8 mouse cellular contexts compared by ENCODE assay signal in the genomic region with DNA sequence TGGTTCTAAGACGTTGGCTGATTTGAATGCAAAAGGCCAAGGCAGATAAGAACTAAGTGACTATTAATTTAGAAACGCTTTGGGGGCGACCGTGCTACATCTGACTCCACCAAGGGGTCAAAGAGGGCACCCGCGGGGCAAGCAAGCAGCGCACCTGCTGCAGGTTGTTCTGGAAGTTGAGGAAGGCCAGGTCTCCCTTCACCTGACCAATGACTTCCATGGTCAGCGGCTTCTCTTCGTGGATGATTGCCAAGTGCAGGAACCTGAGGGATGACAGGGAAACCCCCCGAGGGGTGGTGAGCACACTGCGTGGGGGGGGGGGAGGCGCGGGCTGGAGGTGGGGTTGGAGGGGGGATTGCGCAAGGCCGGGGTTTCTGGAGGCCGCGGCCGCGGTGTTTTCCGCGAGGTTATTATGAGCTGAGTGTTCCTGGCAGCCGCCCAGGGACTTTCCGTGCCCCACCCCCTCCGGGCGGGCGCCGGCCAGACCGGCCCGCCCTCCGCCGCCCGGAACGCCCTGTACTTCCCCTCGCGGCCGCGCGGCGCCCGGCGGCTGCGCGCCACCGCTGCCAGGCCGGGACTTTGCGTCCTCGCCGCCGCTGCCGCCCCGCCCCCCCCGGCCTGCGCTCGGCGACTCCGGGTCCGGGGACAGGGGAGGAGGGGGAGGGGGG. TPM values are rescaled to one million over a fixed set of nuclear protein-coding genes. Genes with fewer than 3 reads are reported as not detected.
DNase-seq lines count a peak whose midpoint lies in the region; ATAC-seq and TF ChIP-seq lines count a peak whose summit lies in the region.

No protein-coding gene starts in this region.

- peaks cover 24% of the 10 kb centered on the region for H3K79me3 ChIP-seq in C2C12 (ENCODE audit: low read depth)

- H3K9me3 ChIP-seq in heart, embryonic 11.5 days (replicated peaks; ENCODE audit: control insufficient read depth, low read length): no peaks in the 10 kb centered on the region
- no peaks in the 10 kb centered on the region for H3K9me3 ChIP-seq in kidney, embryonic 16.5 days (ENCODE audit: low read length)

- H3K4me2 ChIP-seq in heart, embryonic 11.5 days: peak overlapping the region; percentile 76
- H3K4me2 ChIP-seq in kidney, embryonic 16.5 days (replicated peaks; ENCODE audit: low read depth, low read length): peak overlapping the region; percentile 75

- no peaks in the 10 kb centered on the region for H3K27me3 ChIP-seq in C2C12 (ENCODE audit: control insufficient read depth, insufficient read depth, insufficient read length)
- no peaks in the 10 kb centered on the region for H3K27me3 ChIP-seq in heart, embryonic 11.5 days (ENCODE audit: control insufficient read depth, insufficient read depth, low read length)
- no peaks in the 10 kb centered on the region for H3K27me3 ChIP-seq in kidney, embryonic 16.5 days (ENCODE audit: insufficient read depth, low read length)
- H3K27me3 ChIP-seq in liver, adult 2 months (ENCODE audit: control insufficient read depth, insufficient read depth, low read length): no peaks in the 10 kb centered on the region

- peak overlapping the region; percentile 95 for H3K9ac ChIP-seq in heart, embryonic 11.5 days (ENCODE audit: low read depth, low read length)
- peak overlapping the region; percentile 99 for H3K9ac ChIP-seq in kidney, embryonic 16.5 days (replicated peaks; ENCODE audit: low read length)
- H3K9ac ChIP-seq in liver, adult 2 months (ENCODE audit: low read depth, low read length): peak overlapping the region; percentile 92

- H3ac ChIP-seq in C2C12 (ENCODE audit: control insufficient read depth, insufficient read length, low read depth): peak overlapping the region; percentile 21

- DNase-seq in brain, embryonic 14.5 days (ENCODE audit: low read depth): peak; percentile 92
- peak; percentile 78 for DNase-seq in liver, adult 2 months (ENCODE audit: extremely low read depth, low read depth, low spot score)
- DNase-seq in spleen, postnatal 36 days (ENCODE audit: low spot score in 2 of 2): peak; percentile 96

- TF ChIP-seq POLR2A in brain, embryonic 14.5 days (IDR thresholded peaks at IDR 0.05; ENCODE audit: borderline replicate concordance, extremely low read depth, insufficient read depth, insufficient read length, poor library complexity, severe bottlenecking): 0 out of 2 replicates have a peak, but pooled peaks have one; percentile 12
- no peak for TF ChIP-seq POLR2A in liver, adult 2 months (IDR thresholded peaks at IDR 0.05; ENCODE audit: extremely low read depth, insufficient read depth, low read length)

- peak; percentile 0 for TF ChIP-seq CTCF in C2C12 (IDR thresholded peaks at IDR 0.05; ENCODE audit: control insufficient read depth, insufficient read depth, insufficient read length)
- TF ChIP-seq CTCF in brain, embryonic 14.5 days (IDR thresholded peaks at IDR 0.05; ENCODE audit: borderline replicate concordance, extremely low read depth, insufficient read depth, insufficient read length): peak; percentile 39; the same call in 1 of the 2 replicates
- peak; percentile 36; the same call in 1 of the 2 replicates for TF ChIP-seq CTCF in liver, adult 2 months (IDR thresholded peaks at IDR 0.05; ENCODE audit: low read depth, low read length)

- peak overlapping the region; percentile 80 for H3K4me3 ChIP-seq in C2C12 (ENCODE audit: insufficient read depth, poor library complexity, severe bottlenecking)
- peak overlapping the region; percentile 80 for H3K4me3 ChIP-seq in heart, embryonic 11.5 days (ENCODE audit: low read depth, low read length)
- H3K4me3 ChIP-seq in kidney, embryonic 16.5 days (ENCODE audit: low read length): peak overlapping the region; percentile 92
- peak overlapping the region; percentile 80 for H3K4me3 ChIP-seq in liver, adult 2 months (ENCODE audit: insufficient read depth, low read depth, low read length)

- H3K79me2 ChIP-seq in C2C12 (ENCODE audit: control insufficient read depth, insufficient read depth): peaks cover 41% of the 10 kb centered on the region
- peaks cover 8% of the 10 kb centered on the region; the same call in 1 of the 2 replicates for H3K79me2 ChIP-seq in liver, adult 2 months (ENCODE audit: control insufficient read depth, insufficient read depth, low read length)

- WGBS in heart, embryonic 11.5 days (ENCODE audit: insufficient replicate concordance): 1% methylated on average over 39 of the region's 57 CpGs
- 1% methylated on average over 53 of the region's 57 CpGs for WGBS in kidney, embryonic 16.5 days
- WGBS in liver, adult 2 months: 1% methylated on average over 43 of the region's 57 CpGs

- ATAC-seq in erythroblast, adult 5-6 weeks (replicated peaks; ENCODE audit: low FRiP score, poor library complexity, severe bottlenecking): peak; percentile 84
- ATAC-seq in heart, embryonic 11.5 days (replicated peaks; ENCODE audit: insufficient number of reproducible peaks, low FRiP score, low TSS enrichment): peak; percentile 88
- ATAC-seq in kidney, embryonic 16.5 days (ENCODE audit: low FRiP score, low TSS enrichment): peak; percentile 92
- peak; percentile 20 for ATAC-seq in monocyte, adult 5-6 weeks (replicated peaks; ENCODE audit: insufficient number of reproducible peaks, low FRiP score, low TSS enrichment, poor library complexity, severe bottlenecking)

- H3K36me3 ChIP-seq in C2C12 (ENCODE audit: control insufficient read depth, insufficient read depth): peaks cover 48% of the 10 kb centered on the region
- H3K36me3 ChIP-seq in heart, embryonic 11.5 days (ENCODE audit: control insufficient read depth, insufficient read depth, low read length): peaks cover 15% of the 10 kb centered on the region
- peaks cover 28% of the 10 kb centered on the region for H3K36me3 ChIP-seq in kidney, embryonic 16.5 days (ENCODE audit: insufficient read depth, low read length)
- H3K36me3 ChIP-seq in liver, adult 2 months (ENCODE audit: control insufficient read depth, insufficient read depth, low read length): peaks cover 35% of the 10 kb centered on the region

- H3K27ac ChIP-seq in heart, embryonic 11.5 days (ENCODE audit: low read depth, low read length): peak overlapping the region; percentile 99
- peak overlapping the region; percentile 100 for H3K27ac ChIP-seq in kidney, embryonic 16.5 days (ENCODE audit: low read length)
- H3K27ac ChIP-seq in liver, adult 2 months (replicated peaks; ENCODE audit: insufficient read depth, low read depth, low read length): peak overlapping the region; percentile 96

- H3K4me1 ChIP-seq in heart, embryonic 11.5 days (ENCODE audit: control insufficient read depth, insufficient read depth, low read length): peaks cover 16% of the 10 kb centered on the region
- peaks cover 31% of the 10 kb centered on the region for H3K4me1 ChIP-seq in kidney, embryonic 16.5 days (ENCODE audit: insufficient read depth, low read length)
- peaks cover 30% of the 10 kb centered on the region for H3K4me1 ChIP-seq in liver, adult 2 months (ENCODE audit: control insufficient read depth, insufficient read depth, low read length)

TF ChIP-seq in C2C12, 6 proteins besides CTCF, POLR2A, EP300 and RAD21:
- TF ChIP-seq CEBPB (IDR thresholded peaks at IDR 0.05; ENCODE audit: low read depth): peak; percentile 92
- peak; percentile 11 for TF ChIP-seq MAX (IDR thresholded peaks at IDR 0.05)
- TF ChIP-seq MYOD1 (IDR thresholded peaks at IDR 0.05; ENCODE audit: control insufficient read depth, insufficient read length, low read depth): no peak

RNA-seq across cellular contexts. Expression of a gene that starts 0.8 kb away (rescaled TPM):
- 43.2 TPM for polyA plus RNA-seq in C2C12 (2012; fragmentation: generic; extraction: Trizol)
- polyA plus RNA-seq in brain, embryonic 14.5 days (2012; rRNA removed): 41.0 and 46.0 TPM in 2 replicates
- 13.4 and 14.8 TPM in 2 replicates for total RNA-seq in erythroblast, adult 5-6 weeks (2015; ENCODE audit: low replicate concordance)
- 14.1 and 20.5 TPM in 2 replicates for total RNA-seq in erythroblast, adult 5-6 weeks (2017; ENCODE audit: low replicate concordance)
- 42.6 and 52.2 TPM in 2 replicates for polyA plus RNA-seq in heart, embryonic 11.5 days (2014; fragmentation: Nextera tagmentation; extraction: Ambion mirVana)
- 84.8 and 94.7 TPM in 2 replicates for polyA plus RNA-seq in kidney, embryonic 16.5 days (2015; fragmentation: Nextera tagmentation; extraction: Ambion mirVana)
- 85.6 and 110 TPM in 2 replicates for total RNA-seq in liver, adult 2 months (2014; rRNA removed)
- polyA plus RNA-seq in liver, adult 2 months (2012; rRNA removed): 75.3 and 76.4 TPM in 2 replicates
- 223 to 481 TPM (median 360 TPM) in 3 replicates for total RNA-seq in monocyte, adult 5-6 weeks (2017)

Comparison
In these comparisons a context has a peak if more than half of its experiments do, and no peak if none do; other contexts are left out.
1. Peak in every context shown above with its lines: DNase-seq, ATAC-seq, H3K4me3 ChIP-seq and H3K27ac ChIP-seq.
2. ATAC-seq: peak in every context shown above with its lines; median percentile 92 in kidney, embryonic 16.5 days; 88 in heart, embryonic 11.5 days; 84 in erythroblast, adult 5-6 weeks; 20 in monocyte, adult 5-6 weeks.